Mouse (Mus musculus) limb, embryonic 11.5 days (tissue): Measurements from ENCODE around the gene Socs5. TPM values are rescaled to one million over a fixed set of nuclear protein-coding genes. Genes with fewer than 3 reads are reported as not detected.
A peak's percentile ranks its signal among the peaks of the same experiment; 100 is the strongest.

Experiments
- ATAC-seq: fragments of 200-750 bp; cut with Nextera tagmentation; 2 replicates; pipeline ENCODE4 v1.8.0; 2017; ENCODE audit warnings: low read depth; ENCODE audit not compliant: insufficient number of reproducible peaks, low FRiP score, low TSS enrichment
- DNase-seq: peaks from one replicate; pipeline ENCODE4 v3.0.0-alpha.2; 2015; ENCODE audit warnings: low spot score
- H3K27ac ChIP-seq: fragments of 300-500 bp; sonication (generic); replicated peaks from 2 replicates; pipeline ENCODE4 v1.5.1; 2014; ENCODE audit warnings: low read depth, mild to moderate bottlenecking, low read length
- H3K27me3 ChIP-seq: fragments of 300-500 bp; sonication (generic); 2 replicates; pipeline ENCODE4 v1.6.1; 2014; ENCODE audit warnings: mild to moderate bottlenecking, low read length, mixed read lengths; ENCODE audit not compliant: control insufficient read depth, insufficient read depth
- H3K36me3 ChIP-seq: fragments of 300-500 bp; sonication (generic); 2 replicates; pipeline ENCODE4 v1.6.1; 2014; ENCODE audit warnings: mild to moderate bottlenecking, low read length, moderate library complexity, mixed read lengths; ENCODE audit not compliant: control insufficient read depth, insufficient read depth
- H3K4me1 ChIP-seq: fragments of 300-500 bp; sonication (generic); 2 replicates; pipeline ENCODE4 v1.6.1; 2014; ENCODE audit warnings: low read length, mixed read lengths; ENCODE audit not compliant: control insufficient read depth, insufficient read depth
- H3K4me2 ChIP-seq: fragments of 300-500 bp; sonication (generic); 2 replicates; pipeline ENCODE4 v1.6.1; 2014; ENCODE audit warnings: low read depth, mild to moderate bottlenecking, moderate library complexity; ENCODE audit not compliant: severe bottlenecking
- H3K4me3 ChIP-seq: fragments of 300-500 bp; sonication (generic); 2 replicates; pipeline ENCODE4 v1.5.1; 2014; ENCODE audit warnings: low read depth, low read length
- H3K9ac ChIP-seq: fragments of 300-500 bp; sonication (generic); 2 replicates; pipeline ENCODE4 v1.6.1; 2014; ENCODE audit warnings: mild to moderate bottlenecking, low read length
- H3K9me3 ChIP-seq: fragments of 300-500 bp; sonication (generic); 2 replicates; pipeline ENCODE4 v1.6.1; 2016; ENCODE audit warnings: low read length; ENCODE audit not compliant: control insufficient read depth
- WGBS: fragments of 180-500 bp; shearing (Covaris S2); extraction: QIAGEN DNeasy Blood & Tissue Kit; methylation state at CpG from one replicate; pipeline ENCODE4 v1.1.7; 2014; 5-methylcytosine and 5-hydroxymethylcytosine counted together
- polyA plus RNA-seq: library from polyadenylated mRNA; unstranded; fragments of >200 nt; fragmentation: Nextera tagmentation; extraction: Ambion mirVana; gene quantifications from 2 replicates; pipeline ENCODE4 v1.2.1, GENCODE M21; 2014

Gene Socs5
- polyA plus RNA-seq, 1 experiment from 2014 or later: 14.4 TPM

DNA sequence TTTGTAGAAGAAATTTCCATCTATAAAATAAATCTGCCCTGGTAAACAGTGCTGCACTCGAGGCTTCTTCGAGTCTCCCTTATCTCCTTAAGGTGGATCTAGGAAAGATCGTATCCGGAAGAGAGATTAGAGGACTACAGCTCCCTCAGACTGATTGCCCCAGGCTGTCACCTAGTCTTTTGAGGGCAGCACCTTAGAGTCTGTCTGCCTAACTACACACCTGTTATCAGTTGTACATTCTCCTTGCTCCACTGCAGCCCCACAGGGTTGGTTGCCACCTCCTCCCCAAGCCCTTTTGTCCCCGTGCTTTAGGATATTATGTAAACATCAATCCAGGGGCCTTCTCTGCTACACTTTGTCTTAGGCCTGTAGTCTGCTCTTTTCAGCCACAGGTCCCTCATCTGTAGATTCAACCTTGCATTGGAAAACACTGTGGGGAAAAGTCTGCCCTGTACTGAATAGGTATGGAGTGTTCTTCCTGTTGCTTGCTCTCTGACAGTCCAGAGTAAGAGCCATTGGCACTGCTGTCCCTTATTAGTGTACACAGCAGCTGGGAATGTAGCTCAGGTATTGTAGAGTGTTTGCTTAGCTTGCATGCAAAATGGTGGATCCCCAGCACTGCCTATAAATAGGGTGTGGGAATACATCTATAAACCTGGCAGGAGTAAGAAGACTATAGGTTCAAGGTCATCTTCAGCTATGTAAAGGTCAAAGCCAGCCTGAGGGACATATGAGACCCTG is 5.5 kb downstream of the Socs5 start:
- H3K4me1 ChIP-seq: peaks cover 7% of the 10 kb centered on the region
- H3K27ac ChIP-seq: no peak overlapping the region
- DNase-seq: no peak
- H3K9ac ChIP-seq: no peak overlapping the region
- no peaks in the 10 kb centered on the region for H3K27me3 ChIP-seq
- 73% methylated on average over 5 of the region's 5 CpGs for WGBS
- no peak overlapping the region for H3K4me2 ChIP-seq
- no peaks in the 10 kb centered on the region for H3K36me3 ChIP-seq
- H3K4me3 ChIP-seq: no peak overlapping the region
- no peaks in the 10 kb centered on the region for H3K9me3 ChIP-seq
- ATAC-seq: no peak

DNA sequence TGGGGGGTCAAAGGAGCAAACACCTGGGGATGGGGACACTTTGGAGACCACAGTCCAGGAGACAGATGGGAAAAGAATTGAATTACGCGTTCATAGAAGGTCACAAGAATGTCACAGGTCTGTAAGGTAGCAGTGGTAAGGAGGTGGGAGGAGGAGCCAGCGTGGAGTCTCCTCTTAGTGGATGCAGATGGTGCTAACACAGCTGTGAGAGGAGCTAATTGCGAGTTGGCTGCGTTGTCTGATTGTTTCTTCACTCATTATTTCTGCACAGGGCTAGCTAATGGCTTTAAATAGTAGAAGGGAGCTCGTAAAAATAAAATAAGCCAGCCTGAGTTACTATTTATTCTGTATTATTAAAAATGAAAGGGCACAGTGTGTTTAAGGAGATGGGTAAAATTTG is 8.1 kb downstream of the Socs5 start:
- no peak for DNase-seq
- no peak overlapping the region for H3K9ac ChIP-seq
- H3K4me1 ChIP-seq: peaks cover 7% of the 10 kb centered on the region
- H3K27ac ChIP-seq: no peak overlapping the region
- 34% methylated on average over 6 of the region's 6 CpGs for WGBS
- no peaks in the 10 kb centered on the region for H3K36me3 ChIP-seq
- H3K4me2 ChIP-seq: no peak overlapping the region
- no peak for ATAC-seq
- no peaks in the 10 kb centered on the region for H3K9me3 ChIP-seq
- no peaks in the 10 kb centered on the region for H3K27me3 ChIP-seq
- H3K4me3 ChIP-seq: no peak overlapping the region

DNA sequence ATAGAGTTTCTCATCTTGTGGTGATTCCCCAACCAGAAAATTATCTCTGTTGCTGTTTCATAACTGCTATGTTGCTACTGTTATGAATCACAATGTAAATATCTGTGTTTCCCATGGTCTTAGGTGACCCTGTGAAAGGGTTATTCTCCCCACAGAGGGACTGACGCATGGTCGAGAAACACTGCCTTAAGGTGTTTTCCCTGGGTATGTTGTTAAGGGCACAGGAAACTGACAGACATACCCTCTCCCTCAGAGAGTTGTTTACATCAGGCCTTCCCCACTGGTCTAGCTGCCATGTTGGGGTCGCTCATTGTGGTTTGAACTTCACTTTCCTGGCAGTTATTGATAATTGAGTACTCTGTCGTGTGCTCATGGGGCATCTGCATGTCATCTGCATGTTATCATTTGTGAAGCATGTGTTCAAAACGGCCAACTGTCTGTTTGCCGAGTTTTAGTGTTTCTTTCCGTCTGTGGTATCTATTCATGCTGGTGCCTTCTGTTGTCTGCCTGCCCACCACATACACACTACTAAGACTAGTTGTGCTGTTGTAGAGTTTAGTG is 11.6 kb downstream of the Socs5 start:
- DNase-seq (no peak), ATAC-seq (no peak)
- Histone ChIP-seq H3K27me3 (no peaks in the 10 kb centered on the region), H3K27ac (no peak overlapping the region), H3K4me3 (no peak overlapping the region), H3K36me3 (no peaks in the 10 kb centered on the region), H3K9me3 (no peaks in the 10 kb centered on the region), H3K9ac (no peak overlapping the region), H3K4me2 (no peak overlapping the region), H3K4me1 (peaks cover 7% of the 10 kb centered on the region)
- WGBS: 85% methylated on average over 7 of the region's 7 CpGs

DNA sequence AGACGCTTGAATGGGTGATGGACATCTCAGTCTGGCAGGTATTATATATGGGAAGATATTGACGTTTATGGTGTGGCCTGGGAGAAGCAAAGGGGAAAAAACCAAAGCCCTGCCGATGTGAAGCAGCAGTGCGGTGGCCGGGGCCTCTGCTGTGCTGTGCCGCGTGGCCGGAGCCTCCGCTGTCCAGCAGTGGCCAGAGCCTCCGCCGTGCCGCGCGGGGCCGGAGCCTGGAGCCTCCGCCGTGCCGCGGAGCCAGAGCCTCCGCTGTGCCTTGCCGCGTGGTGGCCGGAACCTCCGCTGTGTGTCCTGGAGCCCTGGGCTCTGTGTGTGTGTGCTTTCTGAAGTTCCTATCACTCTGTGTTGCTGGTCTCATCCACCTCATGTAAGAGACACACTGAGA is 17.9 kb downstream of the Socs5 start:
- no peak overlapping the region for H3K4me3 ChIP-seq
- WGBS: 54% methylated on average over 24 of the region's 24 CpGs
- H3K4me2 ChIP-seq: peak overlapping the region; percentile 47
- no peak for ATAC-seq
- H3K27ac ChIP-seq: no peak overlapping the region
- H3K4me1 ChIP-seq: no peaks in the 10 kb centered on the region
- H3K36me3 ChIP-seq: no peaks in the 10 kb centered on the region
- no peaks in the 10 kb centered on the region for H3K27me3 ChIP-seq
- peak; percentile 28 for DNase-seq
- peaks cover 3% of the 10 kb centered on the region; the same call in 1 of the 2 replicates for H3K9me3 ChIP-seq
- H3K9ac ChIP-seq: peak overlapping the region; percentile 45; the same call in 1 of the 2 replicates

DNA sequence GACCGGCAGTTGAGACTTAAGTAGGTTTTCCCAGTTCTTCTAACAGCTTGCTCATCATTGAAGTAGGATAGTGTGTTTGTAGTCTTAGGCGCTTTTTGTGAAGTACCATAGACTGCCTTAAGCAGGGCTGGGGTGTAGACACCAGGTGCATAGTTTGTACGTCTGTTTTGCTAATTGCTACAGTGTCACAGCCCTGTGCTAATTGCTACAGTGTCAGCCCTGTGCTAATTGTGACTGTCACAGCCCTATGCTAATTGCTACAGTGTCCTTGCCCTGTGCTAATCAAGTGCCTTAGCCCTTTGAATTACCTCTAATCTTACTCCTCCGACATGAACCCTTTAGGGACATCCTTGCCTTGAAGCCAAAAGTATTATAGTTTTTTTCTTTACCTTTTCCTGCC is 24.8 kb downstream of the Socs5 start:
- H3K27me3 ChIP-seq: no peaks in the 10 kb centered on the region
- H3K4me2 ChIP-seq: no peak overlapping the region
- no peaks in the 10 kb centered on the region for H3K4me1 ChIP-seq
- ATAC-seq (no peak), DNase-seq (no peak)
- WGBS: 56% methylated on average over 4 of the region's 4 CpGs
- H3K4me3 ChIP-seq: no peak overlapping the region
- H3K36me3 ChIP-seq: peaks cover 2% of the 10 kb centered on the region; the same call in 1 of the 2 replicates
- H3K9me3 ChIP-seq: no peaks in the 10 kb centered on the region
- no peak overlapping the region for H3K27ac ChIP-seq
- H3K9ac ChIP-seq: no peak overlapping the region

DNA sequence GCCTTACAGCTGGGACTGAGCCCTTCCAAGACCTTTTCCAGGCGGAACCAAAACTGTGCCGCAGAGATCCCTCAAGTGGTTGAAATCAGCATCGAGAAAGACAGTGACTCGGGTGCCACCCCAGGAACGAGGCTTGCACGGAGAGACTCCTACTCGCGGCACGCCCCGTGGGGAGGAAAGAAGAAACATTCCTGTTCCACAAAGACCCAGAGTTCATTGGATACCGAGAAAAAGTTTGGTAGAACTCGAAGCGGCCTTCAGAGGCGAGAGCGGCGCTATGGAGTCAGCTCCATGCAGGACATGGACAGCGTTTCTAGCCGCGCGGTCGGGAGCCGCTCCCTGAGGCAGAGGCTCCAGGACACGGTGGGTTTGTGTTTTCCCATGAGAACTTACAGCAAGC is 26.3 kb downstream of the Socs5 start:
- Histone ChIP-seq H3K27me3 (no peaks in the 10 kb centered on the region), H3K9ac (no peak overlapping the region), H3K9me3 (no peaks in the 10 kb centered on the region), H3K4me2 (no peak overlapping the region), H3K27ac (no peak overlapping the region), H3K4me3 (no peak overlapping the region), H3K4me1 (no peaks in the 10 kb centered on the region), H3K36me3 (peaks cover 2% of the 10 kb centered on the region; the same call in 1 of the 2 replicates)
- 70% methylated on average over 23 of the region's 23 CpGs for WGBS
- ATAC-seq (no peak), DNase-seq (no peak)

DNA sequence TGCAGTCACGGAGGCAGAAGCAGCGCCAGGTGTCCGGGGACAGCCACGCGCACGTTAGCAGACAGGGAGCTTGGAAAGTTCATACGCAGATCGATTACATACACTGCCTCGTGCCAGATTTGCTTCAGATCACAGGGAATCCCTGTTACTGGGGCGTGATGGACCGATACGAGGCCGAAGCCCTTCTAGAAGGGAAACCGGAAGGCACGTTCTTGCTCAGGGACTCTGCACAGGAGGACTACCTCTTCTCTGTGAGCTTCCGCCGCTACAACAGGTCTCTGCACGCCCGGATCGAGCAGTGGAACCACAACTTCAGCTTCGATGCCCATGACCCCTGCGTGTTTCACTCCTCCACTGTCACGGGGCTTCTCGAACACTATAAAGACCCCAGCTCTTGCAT is 27.2 kb downstream of the Socs5 start:
- Histone ChIP-seq H3K27me3 (no peaks in the 10 kb centered on the region), H3K9me3 (no peaks in the 10 kb centered on the region), H3K4me1 (no peaks in the 10 kb centered on the region), H3K36me3 (peaks cover 2% of the 10 kb centered on the region; the same call in 1 of the 2 replicates), H3K4me3 (no peak overlapping the region), H3K9ac (no peak overlapping the region), H3K4me2 (no peak overlapping the region), H3K27ac (no peak overlapping the region)
- DNase-seq (no peak), ATAC-seq (no peak)
- 94% methylated on average over 24 of the region's 24 CpGs for WGBS

DNA sequence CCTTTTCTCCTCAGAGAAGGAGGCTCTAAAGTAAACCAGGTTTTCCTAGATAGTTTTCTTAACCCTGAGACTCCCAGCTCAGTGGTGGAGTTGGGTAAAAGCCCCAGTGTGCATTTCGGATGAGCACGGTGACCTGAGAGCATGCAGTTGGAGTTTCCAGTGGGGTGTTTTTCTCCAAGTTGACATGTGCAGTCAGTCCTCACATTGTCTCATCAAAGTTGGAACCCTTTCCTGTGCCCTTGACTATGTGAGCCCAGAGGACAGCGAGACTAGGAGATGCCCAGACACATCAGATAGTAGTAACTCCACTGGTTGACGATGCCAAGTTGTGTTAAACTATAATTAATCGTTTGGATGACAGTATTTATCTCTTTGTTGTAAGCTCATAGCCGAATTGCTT is 28.3 kb downstream of the Socs5 start:
- no peak for ATAC-seq
- Histone ChIP-seq H3K27ac (no peak overlapping the region), H3K4me3 (no peak overlapping the region), H3K9me3 (no peaks in the 10 kb centered on the region), H3K27me3 (no peaks in the 10 kb centered on the region), H3K36me3 (peaks cover 2% of the 10 kb centered on the region; the same call in 1 of the 2 replicates), H3K4me2 (no peak overlapping the region), H3K9ac (no peak overlapping the region), H3K4me1 (no peaks in the 10 kb centered on the region)
- no peak for DNase-seq
- 89% methylated on average over 6 of the region's 6 CpGs for WGBS
